Mouse (Mus musculus): ENCODE data around the gene Slain2. TPM values are rescaled to one million over a fixed set of nuclear protein-coding genes. Genes with fewer than 3 reads are reported as not detected.
"Not testable (repeated sequence)": the region's sequence is repeated elsewhere in the genome, so short reads cannot be mapped to it uniquely, and the experiment has no call there.

The Slain2 gene
- polyA plus RNA-seq, 1 experiment from 2014 or later, result 32.6 TPM

DNA sequence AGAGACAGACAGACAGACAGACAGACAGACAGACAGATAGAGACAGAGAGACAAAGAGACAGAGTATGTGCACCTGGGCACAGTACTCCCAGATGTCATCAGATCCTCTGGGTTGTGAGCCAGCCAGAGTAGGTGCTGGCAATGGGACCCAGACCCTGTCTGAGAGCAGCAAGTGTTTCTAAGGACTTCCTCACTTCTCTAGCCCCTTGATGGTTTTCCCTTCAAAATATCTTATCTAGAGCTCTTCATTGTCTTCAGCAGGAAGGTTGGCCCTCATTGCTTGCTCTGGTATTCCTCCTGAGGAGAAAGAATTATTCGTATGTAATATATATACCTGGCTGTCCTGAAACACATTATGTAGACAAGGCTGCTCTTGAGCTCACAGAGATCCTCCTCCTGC, 78.4 kb downstream of the Slain2 start:
- no peak for ATAC-seq (ENCODE audit: insufficient number of reproducible peaks, low FRiP score)
- Histone ChIP-seq H3K27me3 (replicated peaks) (no peaks in the 10 kb centered on the region), H3K9ac (no peak overlapping the region), H3K4me3 (no peak overlapping the region), H3K36me3 (no peaks in the 10 kb centered on the region), H3K4me1 (replicated peaks) (peaks cover 8% of the 10 kb centered on the region), H3K4me2 (no peak overlapping the region), H3K9me3 (replicated peaks) (no peaks in the 10 kb centered on the region), H3K27ac (ENCODE audit: poor library complexity, severe bottlenecking) (no peak overlapping the region)
- WGBS, result 61% methylated on average over 1 of the region's 1 CpGs

DNA sequence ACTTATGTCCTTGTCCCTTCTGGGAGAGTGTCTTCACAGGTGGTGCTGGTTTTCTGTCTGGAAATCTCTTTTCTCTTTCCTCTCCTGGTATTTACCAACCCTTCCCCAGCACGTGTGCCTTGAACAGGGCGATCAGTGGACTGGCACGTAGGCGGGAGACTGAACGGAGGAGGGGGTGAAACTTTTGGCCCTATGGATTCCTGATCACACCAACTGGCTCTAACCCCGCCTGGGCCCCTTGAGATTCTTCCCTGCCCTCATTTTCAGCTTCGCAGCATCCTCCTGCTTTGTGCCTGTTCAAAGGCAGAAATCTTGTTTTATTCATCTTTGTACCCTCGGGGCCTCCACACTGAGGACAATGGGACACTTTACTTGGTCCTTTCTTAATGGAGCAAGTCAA, 80.3 kb downstream of the Slain2 start:
- no peaks in the 10 kb centered on the region for H3K9me3 ChIP-seq (replicated peaks)
- no peak overlapping the region for H3K27ac ChIP-seq (ENCODE audit: poor library complexity, severe bottlenecking)
- no peak for ATAC-seq (ENCODE audit: insufficient number of reproducible peaks, low FRiP score)
- 76% methylated on average over 8 of the region's 8 CpGs for whole genome bisulfite sequencing
- no peaks in the 10 kb centered on the region for H3K36me3 ChIP-seq
- H3K4me1 ChIP-seq (replicated peaks), result peaks cover 8% of the 10 kb centered on the region
- no peak overlapping the region for H3K9ac ChIP-seq
- H3K27me3 ChIP-seq (replicated peaks), result no peaks in the 10 kb centered on the region
- H3K4me2 ChIP-seq, result no peak overlapping the region
- H3K4me3 ChIP-seq, result no peak overlapping the region

- WGBS, result 66% methylated on average over 2 of the region's 2 CpGs
- H3K9ac ChIP-seq, result no peak overlapping the region
- no peak for ATAC-seq (ENCODE audit: insufficient number of reproducible peaks, low FRiP score)
- H3K36me3 ChIP-seq, result no peaks in the 10 kb centered on the region
- H3K4me1 ChIP-seq (replicated peaks), result peaks cover 6% of the 10 kb centered on the region
- H3K4me3 ChIP-seq, result no peak overlapping the region
- no peaks in the 10 kb centered on the region for H3K9me3 ChIP-seq (replicated peaks)
- no peak overlapping the region for H3K27ac ChIP-seq (ENCODE audit: poor library complexity, severe bottlenecking)
- H3K4me2 ChIP-seq, result no peak overlapping the region
- H3K27me3 ChIP-seq (replicated peaks), result no peaks in the 10 kb centered on the region
These were observed 80.8 kb downstream of the Slain2 start for GRCm38 (mm10) chr5:72994928-72995327.

DNA sequence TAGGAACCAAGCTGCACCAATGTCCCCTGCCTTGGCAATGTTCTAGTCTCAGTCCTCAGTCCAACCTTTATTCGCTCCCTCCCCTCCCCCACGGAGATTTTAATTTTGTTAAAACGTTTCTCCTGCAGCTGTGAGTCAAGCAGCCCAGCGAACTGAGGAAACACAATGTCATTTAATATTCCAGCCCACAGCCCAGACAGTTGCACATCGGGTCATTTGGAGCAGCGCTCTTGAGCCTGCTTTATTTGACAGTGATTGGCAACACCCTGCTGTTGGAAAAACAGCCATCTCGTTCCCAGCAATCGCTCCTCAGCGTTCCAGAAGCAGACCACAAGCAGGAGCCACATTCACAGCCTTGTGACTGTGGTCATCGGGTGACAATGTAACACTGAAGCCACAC, 81.3 kb downstream of the Slain2 start:
- no peaks in the 10 kb centered on the region for H3K9me3 ChIP-seq (replicated peaks)
- peaks cover 1% of the 10 kb centered on the region for H3K4me1 ChIP-seq (replicated peaks)
- no peak overlapping the region for H3K9ac ChIP-seq
- H3K4me2 ChIP-seq, result peak overlapping the region; percentile 2; the same call in 1 of the 2 replicates
- 37% methylated on average over 10 of the region's 10 CpGs for WGBS
- no peak overlapping the region for H3K4me3 ChIP-seq
- H3K27ac ChIP-seq (ENCODE audit: poor library complexity, severe bottlenecking), result no peak overlapping the region
- no peak for ATAC-seq (ENCODE audit: insufficient number of reproducible peaks, low FRiP score)
- no peaks in the 10 kb centered on the region for H3K36me3 ChIP-seq
- H3K27me3 ChIP-seq (replicated peaks), result no peaks in the 10 kb centered on the region

DNA sequence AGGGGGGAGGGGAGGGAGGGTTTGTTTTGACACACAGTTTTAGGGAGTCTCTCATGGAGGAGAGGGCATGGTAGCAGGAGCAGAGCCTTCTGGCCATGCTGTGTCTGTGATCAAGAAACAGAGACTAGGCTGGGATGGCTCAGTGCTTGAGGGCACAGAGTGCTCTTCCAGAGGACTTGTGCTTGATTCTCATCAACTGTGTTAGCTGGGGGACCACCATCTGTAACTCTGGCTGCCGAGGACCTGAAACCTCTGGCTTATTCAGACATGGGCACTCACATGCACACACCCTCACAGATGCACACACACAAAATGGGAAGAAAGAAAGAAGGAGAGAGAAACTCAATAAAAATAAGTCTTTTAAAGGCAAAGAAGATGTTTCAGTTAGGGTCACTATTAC, 84.4 kb downstream of the Slain2 start:
- 89% methylated on average over 1 of the region's 1 CpGs for WGBS
- H3K36me3 ChIP-seq; H3K4me1 ChIP-seq (replicated peaks); H3K4me2 ChIP-seq; H3K4me3 ChIP-seq; H3K9ac ChIP-seq; H3K27me3 ChIP-seq (replicated peaks); H3K9me3 ChIP-seq (replicated peaks); ATAC-seq (ENCODE audit: insufficient number of reproducible peaks, low FRiP score); H3K27ac ChIP-seq (ENCODE audit: poor library complexity, severe bottlenecking): not testable (repeated sequence)

DNA sequence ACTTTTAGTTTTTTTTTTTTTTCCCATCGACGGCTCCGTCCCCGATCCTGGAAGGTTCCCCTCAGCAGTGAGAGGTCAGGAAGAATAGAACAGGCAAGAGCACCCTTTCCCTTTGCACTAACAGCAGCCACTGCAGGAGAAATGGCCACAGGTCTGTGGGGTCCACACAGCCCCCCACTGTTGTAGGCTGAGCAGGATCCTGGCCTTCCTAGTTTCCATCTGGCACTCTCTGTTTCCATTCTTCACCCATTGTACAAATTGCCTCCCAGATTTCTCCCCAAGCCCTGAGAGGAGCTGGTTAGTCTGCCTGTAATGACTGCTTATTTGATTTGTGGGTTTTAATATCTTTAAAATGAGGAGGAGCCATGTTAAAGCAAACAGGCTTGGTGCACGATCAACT, 89.9 kb downstream of the Slain2 start:
- Histone ChIP-seq H3K9me3 (replicated peaks) (no peaks in the 10 kb centered on the region), H3K4me1 (replicated peaks) (peaks cover 9% of the 10 kb centered on the region), H3K4me2 (no peak overlapping the region), H3K36me3 (no peaks in the 10 kb centered on the region), H3K9ac (no peak overlapping the region), H3K4me3 (no peak overlapping the region), H3K27me3 (replicated peaks) (peaks cover 51% of the 10 kb centered on the region), H3K27ac (ENCODE audit: poor library complexity, severe bottlenecking) (no peak overlapping the region)
- ATAC-seq (ENCODE audit: insufficient number of reproducible peaks, low FRiP score), result no peak
- 89% methylated on average over 5 of the region's 5 CpGs for WGBS

DNA sequence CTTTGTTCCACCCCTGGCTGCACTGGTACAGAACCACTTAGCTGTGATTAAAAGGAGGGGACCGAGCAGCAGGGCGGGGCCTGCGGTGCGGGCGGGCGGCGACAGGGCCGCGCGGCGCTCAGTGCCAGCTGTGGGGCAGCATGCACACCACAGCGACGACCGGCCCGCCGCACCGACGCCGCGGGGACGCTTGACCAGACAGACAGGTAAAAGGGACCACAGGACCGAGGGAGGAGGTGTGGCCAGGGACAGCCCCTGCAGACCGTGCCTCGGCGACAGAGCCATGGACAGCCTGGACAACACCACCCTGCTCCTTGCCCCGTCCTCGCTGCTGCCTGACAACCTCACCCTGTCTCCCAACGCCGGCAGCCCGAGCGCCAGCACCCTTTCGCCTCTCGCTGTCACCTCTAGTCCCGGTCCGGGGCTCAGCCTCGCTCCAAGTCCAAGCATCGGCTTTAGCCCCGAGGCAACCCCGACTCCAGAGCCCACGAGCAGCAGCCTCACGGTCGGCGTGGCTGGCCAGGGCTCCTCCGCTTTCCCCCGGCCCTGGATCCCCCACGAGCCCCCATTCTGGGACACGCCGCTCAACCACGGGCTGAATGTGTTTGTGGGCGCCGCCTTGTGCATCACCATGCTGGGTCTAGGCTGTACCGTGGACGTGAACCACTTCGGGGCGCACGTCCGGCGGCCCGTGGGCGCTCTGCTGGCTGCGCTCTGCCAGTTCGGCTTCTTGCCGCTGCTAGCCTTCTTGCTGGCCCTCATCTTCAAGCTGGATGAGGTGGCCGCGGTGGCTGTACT, 92.9 kb downstream of the Slain2 start, which contains the start of gene Slc10a4:
TSS of gene Slc10a4 (plus strand) at position 100 of the 798 bp plus-strand sequence.
- Histone ChIP-seq H3K4me1 (replicated peaks) (peaks cover 9% of the 10 kb centered on the region), H3K9me3 (replicated peaks) (no peaks in the 10 kb centered on the region), H3K36me3 (no peaks in the 10 kb centered on the region), H3K4me2 (peak within 1 kb of the TSS; percentile 94), H3K27me3 (replicated peaks) (peaks cover 60% of the 10 kb centered on the region), H3K4me3 (peak within 1 kb of the TSS; percentile 49), H3K9ac (peak within 1 kb of the TSS; percentile 67), H3K27ac (ENCODE audit: poor library complexity, severe bottlenecking) (no peak within 1 kb of the TSS)
- 8% methylated on average over 65 of the region's 65 CpGs for WGBS
- ATAC-seq (ENCODE audit: insufficient number of reproducible peaks, low FRiP score), result 0 out of 2 replicates have a peak, but pooled peaks have one; percentile 48

DNA sequence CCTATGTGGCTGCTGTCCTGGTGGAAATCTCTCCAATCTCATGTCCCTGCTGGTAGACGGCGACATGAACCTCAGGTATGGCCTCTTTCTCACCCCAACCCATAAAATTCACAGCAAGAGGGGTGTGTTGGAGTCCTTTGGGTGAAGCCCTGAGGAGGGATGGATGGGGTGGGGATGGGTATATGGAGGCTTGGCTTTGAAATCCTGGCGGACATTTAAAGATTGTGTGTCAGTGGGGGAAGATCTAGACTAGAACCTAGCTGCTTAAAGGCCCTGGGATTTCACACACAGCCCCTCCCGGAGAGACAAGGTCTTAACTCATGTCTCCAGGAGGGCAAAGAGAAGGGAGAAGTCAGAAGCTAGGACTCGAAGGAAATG, 93.5 kb downstream of the Slain2 start:
- no peak overlapping the region for H3K9ac ChIP-seq
- H3K27ac ChIP-seq (ENCODE audit: poor library complexity, severe bottlenecking), result no peak overlapping the region
- WGBS, result 39% methylated on average over 5 of the region's 5 CpGs
- peak overlapping the region; percentile 49; the same call in 1 of the 2 replicates for H3K4me3 ChIP-seq
- peaks cover 9% of the 10 kb centered on the region for H3K4me1 ChIP-seq (replicated peaks)
- H3K9me3 ChIP-seq (replicated peaks), result no peaks in the 10 kb centered on the region
- peak overlapping the region; percentile 94 for H3K4me2 ChIP-seq
- ATAC-seq (ENCODE audit: insufficient number of reproducible peaks, low FRiP score), result no peak
- peaks cover 64% of the 10 kb centered on the region for H3K27me3 ChIP-seq (replicated peaks)
- H3K36me3 ChIP-seq, result no peaks in the 10 kb centered on the region

GRCm38 (mm10) chr5:73008230-73008629, 94.1 kb downstream of the Slain2 start:
- H3K27ac ChIP-seq (ENCODE audit: poor library complexity, severe bottlenecking); H3K36me3 ChIP-seq; H3K4me2 ChIP-seq; H3K4me3 ChIP-seq; ATAC-seq (ENCODE audit: insufficient number of reproducible peaks, low FRiP score); H3K9me3 ChIP-seq (replicated peaks); H3K9ac ChIP-seq: not testable (repeated sequence)
- WGBS, result 29% methylated on average over 8 of the region's 8 CpGs
- H3K27me3 ChIP-seq (replicated peaks), result peaks cover 71% of the 10 kb centered on the region
- peaks cover 11% of the 10 kb centered on the region for H3K4me1 ChIP-seq (replicated peaks)

DNA sequence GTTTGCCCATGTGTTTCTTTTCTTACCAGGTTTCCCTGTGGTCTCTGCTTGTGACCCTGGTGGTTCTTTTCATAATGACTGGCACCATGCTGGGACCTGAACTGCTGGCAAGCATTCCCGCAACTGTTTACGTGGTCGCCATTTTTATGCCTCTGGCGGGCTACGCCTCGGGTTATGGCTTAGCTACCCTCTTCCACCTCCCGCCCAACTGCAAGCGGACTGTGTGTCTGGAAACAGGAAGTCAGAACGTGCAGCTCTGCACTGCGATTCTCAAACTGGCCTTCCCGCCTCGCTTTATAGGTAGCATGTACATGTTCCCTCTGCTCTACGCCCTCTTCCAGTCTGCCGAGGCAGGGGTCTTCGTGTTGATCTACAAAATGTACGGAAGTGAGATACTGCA, 97.7 kb downstream of the Slain2 start:
- H3K4me2 ChIP-seq; H3K9ac ChIP-seq; ATAC-seq (ENCODE audit: insufficient number of reproducible peaks, low FRiP score); H3K27ac ChIP-seq (ENCODE audit: poor library complexity, severe bottlenecking); H3K4me3 ChIP-seq; H3K36me3 ChIP-seq; H3K9me3 ChIP-seq (replicated peaks): not testable (repeated sequence)
- peaks cover 18% of the 10 kb centered on the region for H3K4me1 ChIP-seq (replicated peaks)
- WGBS, result 84% methylated on average over 16 of the region's 16 CpGs
- H3K27me3 ChIP-seq (replicated peaks), result peaks cover 67% of the 10 kb centered on the region

GRCm38 (mm10) chr5:73012884-73013610, 98.9 kb downstream of the Slain2 start:
- WGBS, result 19% methylated on average over 25 of the region's 27 CpGs
- not testable (repeated sequence) for ATAC-seq (ENCODE audit: insufficient number of reproducible peaks, low FRiP score); H3K9me3 ChIP-seq (replicated peaks); H3K36me3 ChIP-seq; H3K27ac ChIP-seq (ENCODE audit: poor library complexity, severe bottlenecking)
- Histone ChIP-seq H3K9ac (peak overlapping the region; percentile 62; the same call in 1 of the 2 replicates), H3K4me1 (replicated peaks) (peaks cover 12% of the 10 kb centered on the region; the same call in 1 of the 2 replicates), H3K4me2 (peak overlapping the region; percentile 96), H3K27me3 (replicated peaks) (peaks cover 58% of the 10 kb centered on the region), H3K4me3 (peak overlapping the region; percentile 52)

Measured in heart, embryonic 12.5 days (tissue).